Mouse (Mus musculus) layer of hippocampus, postnatal 10 days (tissue): ENCODE measurements around the gene Hip1. TPM values are rescaled to one million over a fixed set of nuclear protein-coding genes. Genes with fewer than 3 reads are reported as not detected.
A peak's percentile ranks its signal among the peaks of the same experiment; 100 is the strongest.

Source experiments
- DNase-seq, 2 experiments: peaks; one replicate each; pipeline ENCODE4 v3.0.0; 2021; ENCODE audit warnings: low spot score in 2 of 2
- long read RNA-seq: library from polyadenylated mRNA; stranded (forward); transcript quantifications from one replicate; pipeline ENCODE4 v2.0.0, GENCODE M21; 2023
- total RNA-seq, 2 experiments: library from RNA; stranded (reverse); gene quantifications; 2 replicates each; pipeline ENCODE4 v1.2.3; 2021

Gene Hip1
- total RNA-seq: 10 to 100 TPM; 68.5 to 69.4 TPM
- long read RNA-seq, partial matches to known transcripts: 4 of 16 reads
- long read RNA-seq, other reads (novel, unspliced or antisense): 12 of 16 reads

DNA sequence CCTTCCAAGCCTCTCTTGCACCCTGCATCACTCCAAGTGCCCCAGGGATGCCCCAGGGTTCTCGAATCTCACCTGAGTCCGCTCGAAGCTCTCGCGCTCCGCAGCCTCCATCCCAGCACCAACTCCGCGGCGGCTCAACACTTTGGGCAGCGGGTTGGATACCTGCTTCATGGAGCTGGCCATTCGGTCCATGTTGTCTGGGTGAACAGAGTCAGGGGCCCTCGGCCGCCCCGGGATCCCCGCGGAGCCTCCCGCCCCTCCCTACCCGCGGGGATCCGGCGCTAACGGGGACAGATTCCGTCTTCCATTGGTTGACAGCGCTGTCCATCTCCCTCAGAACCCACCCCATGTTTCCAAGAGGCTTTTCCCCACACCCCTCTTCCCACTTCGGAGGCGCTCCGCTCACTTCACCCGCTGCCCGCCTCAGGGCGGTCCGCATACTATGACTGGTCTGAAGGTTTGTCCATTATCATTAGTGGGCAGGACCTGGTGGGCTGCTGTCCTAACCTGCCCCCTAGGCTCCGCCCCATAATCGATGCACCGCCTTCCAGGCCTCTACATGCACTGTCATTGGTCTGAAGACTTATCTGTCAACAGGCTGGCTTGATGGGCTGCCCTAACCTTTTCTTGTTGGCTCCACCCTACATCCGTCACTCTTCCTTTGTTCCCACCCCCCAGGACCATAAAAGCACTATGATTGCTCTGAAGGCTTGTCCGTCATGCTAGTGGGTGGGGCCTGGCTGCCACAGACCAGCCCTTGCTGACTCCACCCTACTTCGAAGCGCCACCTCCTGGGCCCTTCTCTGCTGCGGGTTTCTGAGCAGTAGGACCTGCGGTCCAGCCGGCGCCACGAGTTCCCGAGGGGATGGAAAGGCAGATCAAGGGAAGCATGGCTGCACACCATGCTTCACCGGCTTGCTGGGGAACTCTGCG, at the start of gene Hip1:
Gene Hip1, minus strand, starts transcription at position 256 of the 933 bp plus-strand sequence.
- DNase-seq: peak; percentile 100

DNA sequence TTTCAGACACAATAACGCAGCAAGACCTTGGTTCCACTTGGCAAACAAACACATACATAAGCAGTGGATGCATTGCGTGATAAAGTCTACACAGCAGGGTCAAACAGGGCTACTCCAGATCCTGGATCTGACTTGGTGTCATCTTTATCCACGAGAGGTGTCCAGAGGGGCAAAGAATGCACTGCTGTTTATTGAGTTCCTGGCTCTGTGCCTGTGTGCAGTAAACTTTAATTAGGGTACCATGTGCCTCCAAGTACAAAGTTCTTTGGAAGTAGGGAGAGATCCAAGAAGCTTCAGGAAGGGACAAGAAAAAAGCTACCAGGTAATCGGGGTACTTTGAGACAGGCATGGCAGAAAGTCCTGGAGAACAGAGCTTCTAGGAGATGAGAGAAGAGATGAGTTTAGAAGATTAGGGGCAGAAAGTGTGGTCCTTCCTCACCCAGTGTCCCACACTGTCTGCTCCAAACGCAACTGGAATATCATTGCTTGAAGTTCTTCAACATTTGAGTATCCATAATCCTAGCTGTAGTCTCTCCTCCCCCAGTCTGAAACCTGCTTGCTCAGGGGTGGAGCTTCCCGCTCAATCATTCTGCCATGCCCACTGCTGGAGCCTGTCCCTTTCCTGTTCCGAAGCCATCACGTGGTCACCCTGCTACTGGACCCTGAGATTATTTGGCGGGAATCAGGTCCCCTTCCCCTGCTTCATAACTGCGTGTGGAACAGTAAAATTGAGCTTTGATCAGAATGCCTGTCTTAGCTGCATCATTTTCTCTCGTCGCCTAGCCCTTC, 45.3 kb upstream of the Hip1 start:
- DNase-seq: no peak

DNA sequence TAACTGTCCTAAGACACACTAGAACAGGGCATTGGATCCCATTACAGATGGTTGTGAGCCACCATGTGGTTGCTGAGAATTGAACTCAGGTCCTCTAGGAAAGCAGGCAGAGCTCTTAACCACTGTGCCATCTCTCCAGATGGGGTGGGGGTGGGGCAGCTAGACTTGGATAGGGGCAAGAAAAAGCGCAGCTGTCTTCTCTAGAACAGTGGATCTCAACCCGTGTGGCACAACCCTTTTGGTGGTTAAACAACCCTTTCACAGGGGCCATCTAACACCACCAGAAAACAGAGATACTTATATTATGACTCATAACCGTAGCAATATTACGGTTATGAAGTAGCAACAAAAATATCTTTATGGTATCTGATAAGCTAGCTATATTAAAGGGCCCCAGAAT, 42.8 kb upstream of the Hip1 start:
- no peak for DNase-seq

DNA sequence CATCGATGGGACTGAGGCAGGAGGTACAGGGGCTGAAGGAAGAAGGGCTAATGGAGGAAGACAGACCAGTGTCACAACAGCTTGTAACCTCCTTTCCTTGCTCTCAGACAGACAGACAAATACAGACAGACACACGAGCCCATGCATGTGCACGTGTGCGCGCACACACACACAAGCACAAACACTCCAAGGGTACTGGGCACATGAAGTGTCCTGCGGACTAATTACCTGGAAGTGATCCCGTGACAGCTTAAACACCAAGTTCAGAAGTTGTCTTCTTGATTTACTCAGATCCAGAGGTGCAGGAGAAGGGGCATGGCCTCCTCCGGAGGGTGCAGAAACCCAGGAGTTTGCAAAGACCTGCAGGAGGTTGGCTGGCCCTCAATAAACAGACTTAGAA, 40.8 kb upstream of the Hip1 start:
- DNase-seq: no peak

DNA sequence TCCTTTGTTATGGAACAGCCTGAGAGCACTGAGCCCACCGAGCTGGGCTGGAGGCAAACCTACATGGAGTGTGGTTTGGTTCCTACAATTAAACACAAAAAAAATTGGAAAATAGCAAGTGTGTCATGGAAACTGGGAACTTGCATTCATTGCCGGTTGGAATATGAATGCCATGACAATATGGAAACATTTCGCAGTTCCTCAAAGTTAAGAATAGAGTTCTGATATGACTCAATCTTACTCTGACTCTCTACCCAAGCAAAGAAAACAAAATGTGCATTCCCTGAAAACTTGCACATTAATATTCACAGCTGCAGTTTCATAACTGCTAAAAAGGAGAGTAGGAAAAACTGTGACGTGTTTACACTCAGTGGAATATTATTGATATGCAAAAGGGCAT, 37.4 kb upstream of the Hip1 start:
- DNase-seq: no peak

DNA sequence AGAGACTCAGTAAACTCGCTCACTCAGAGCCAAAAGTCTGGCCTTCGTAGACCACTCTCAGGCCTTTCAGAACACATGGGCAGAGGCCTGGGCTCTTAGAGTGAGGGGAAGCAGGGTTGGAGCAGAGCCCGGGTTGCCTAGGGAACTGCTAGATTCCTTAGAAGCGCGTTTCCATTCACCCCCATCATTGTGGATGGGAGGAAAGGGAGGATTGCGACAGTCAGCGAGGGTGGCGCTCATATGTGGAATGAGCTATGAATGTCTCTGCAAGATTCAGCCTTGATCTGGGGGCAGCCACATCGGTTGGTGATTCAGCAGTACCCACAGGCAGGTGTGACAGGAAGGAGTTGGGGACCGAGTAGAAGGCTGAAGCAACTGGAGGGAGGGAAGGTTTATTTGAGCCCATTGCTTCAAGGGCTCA, 34.4 kb upstream of the Hip1 start:
- peak; percentile 55 to 63 for DNase-seq

DNA sequence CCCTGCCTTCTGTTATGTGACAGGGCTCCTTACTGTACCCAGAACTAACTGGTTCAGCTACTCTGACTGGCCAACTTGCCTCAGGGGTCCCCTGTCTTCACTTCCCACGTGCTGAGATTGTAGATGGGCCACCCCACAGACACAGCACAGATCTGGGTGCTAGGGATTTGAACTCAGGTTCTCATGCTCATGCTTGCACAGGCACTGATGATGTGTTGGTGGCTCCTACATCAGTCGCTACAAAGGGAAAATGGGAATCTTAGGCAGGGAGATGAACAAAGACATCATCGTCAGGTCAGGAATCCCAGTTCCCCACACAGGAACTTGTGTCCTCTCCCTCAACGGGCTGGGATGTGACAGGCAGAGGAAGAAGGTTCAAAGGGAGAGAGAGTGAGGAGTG, 31.1 kb upstream of the Hip1 start:
- DNase-seq: no peak

DNA sequence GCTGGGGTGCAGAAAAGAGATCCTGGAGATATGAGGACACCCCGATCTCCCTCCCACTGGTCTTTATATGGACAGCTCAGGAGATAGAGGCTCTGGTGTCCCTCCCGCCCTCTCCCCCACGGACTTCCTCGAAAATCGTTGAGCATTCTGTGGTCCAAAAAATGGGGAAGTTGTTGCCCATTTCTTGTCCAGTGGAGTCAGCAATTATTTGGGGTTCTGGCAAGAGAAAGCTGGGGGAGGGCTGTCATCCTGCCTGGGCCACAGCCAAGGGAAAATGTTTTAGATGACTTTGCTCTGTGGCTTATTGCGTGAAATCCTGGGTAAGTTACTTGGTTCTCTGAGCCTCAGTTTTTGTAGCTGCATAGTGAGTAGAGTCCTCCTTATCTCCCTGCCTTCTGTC, 28.1 kb upstream of the Hip1 start, which contains the start of gene Ccl24:
Gene Ccl24, minus strand, starts transcription at position 44 of the 400 bp plus-strand sequence.
- no peak for DNase-seq

DNA sequence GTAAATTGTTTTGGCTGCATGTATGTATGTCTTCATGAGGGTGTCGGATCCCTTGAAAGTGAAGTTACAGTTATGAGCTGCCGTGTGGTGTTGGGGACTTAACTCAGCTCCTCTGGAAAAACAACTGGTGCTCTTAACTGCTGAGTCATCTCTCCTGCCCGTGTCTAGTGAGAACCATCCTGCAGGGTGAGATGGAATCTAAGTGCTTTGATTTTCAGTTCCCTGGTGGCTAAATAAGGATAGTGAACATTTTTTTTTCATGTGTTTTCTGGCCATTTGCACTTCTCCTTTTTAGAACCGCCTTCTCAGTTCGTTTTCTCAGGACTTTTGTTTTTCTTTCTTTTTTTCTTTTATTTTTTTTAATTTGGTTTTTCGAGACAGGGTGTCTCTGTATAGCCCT, 23.8 kb upstream of the Hip1 start:
- no peak for DNase-seq

DNA sequence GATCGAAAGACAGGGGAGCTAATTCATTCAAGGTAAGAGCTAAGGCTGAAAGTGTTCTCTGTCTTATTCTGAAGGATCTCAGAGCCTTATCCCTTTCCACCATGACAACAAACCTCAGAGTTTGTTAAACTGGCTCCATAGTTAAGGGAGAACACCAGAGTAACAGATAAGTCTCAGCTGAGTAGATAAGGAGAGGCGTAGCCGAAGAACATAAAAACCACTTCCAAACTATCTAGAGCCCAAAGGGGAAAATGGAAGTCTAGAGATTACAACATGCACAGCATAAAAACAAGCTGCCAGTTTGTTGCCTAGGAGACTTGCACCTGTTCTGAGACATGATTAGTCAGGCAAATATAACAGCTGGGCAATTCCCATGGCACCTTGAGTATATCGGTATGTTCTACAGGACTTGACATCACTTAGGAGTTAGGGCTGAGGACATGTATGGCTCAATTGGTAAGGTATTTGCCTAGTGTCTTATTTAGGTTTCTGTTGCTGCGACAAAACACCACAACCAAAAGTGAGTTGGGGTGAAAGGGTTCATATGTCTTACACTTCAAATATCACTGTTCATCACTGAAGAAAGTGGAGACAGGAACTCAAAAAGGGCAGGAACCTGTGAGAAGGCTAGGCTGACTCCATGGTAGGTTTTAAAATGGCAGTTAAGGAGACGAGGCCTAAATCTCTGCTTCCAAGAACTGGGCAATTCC, 22.8 kb upstream of the Hip1 start:
- DNase-seq: no peak

DNA sequence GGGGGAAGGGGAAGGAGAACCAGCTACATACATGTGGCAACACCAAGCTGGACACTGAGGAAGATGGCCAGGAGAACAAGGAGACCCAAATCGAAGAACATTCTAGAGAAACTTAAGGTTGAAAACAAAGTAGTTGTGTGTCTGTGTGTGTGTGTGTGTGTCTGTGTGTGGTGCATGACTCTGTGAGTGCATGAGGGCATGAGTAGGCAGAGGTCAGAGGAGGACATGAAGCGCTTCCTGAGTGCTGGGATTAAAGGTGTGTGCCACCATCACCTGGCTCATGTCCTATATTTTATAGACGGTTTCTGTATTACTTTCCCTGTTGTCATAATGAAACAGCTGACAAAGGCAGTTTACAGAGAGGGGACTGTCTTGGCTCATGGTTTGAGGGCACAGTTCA, 18.5 kb upstream of the Hip1 start, which contains the start of gene Ccl26:
Gene Ccl26, minus strand, starts transcription at position 101 of the 400 bp plus-strand sequence.
- no peak for DNase-seq

DNA sequence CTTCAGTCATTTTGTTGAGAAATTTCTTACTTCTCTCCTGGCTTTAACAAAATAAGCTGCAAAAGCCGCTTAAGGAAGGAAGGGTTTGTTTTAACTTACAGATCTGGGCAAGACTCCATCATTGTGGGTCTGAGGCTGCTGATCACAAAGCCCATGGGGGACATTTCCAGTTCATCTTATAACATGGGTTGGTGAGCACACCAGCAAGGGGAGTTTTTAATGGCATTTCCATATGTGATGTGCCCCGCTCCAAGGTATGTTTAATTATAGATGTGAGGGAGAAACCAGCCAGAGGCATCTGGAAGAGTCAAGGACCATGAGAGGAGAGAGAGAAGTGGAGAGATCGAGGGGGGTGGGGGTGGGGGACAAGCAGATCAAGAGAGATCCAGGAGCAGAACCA, 12.8 kb upstream of the Hip1 start:
- no peak for DNase-seq

DNA sequence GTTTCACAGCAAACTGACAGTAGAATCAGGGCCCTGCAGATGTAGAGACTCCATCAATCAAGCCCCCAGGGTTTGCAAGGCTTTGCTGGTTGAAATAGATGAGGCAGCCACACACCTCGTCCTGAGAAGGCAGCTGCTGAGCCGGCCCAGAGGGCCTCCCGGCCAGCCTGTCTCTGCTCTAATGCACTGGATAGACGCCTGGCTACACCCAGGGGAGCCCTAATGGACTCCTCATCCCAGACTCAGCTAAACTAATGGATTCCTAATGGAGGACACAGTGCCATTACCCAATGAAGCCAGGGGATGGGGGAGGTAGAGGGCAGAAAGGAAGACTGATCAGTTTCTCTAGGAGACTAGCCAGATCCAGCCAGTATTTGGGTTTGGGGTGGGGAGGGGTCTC, 12.1 kb upstream of the Hip1 start:
- DNase-seq: no peak

DNA sequence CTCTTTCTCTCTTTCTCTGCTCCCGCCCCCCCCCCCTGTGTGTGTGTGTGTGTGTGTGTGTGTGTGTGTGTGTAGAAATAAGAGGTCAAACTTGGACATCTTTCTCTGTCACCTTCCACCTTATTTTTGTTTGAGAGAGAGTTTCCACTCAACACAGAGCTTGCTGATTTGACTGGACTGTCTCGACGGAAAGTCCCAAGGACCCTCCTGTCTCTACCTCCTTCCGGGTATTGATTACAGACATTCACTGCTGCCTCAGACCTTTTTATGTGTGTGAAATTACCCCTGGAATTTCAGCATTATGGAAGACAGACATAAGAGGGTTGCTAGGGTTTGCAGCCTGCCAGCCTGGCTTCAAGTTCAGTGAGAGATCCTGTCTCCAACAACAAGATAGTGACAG, 11.3 kb upstream of the Hip1 start:
- no peak for DNase-seq

DNA sequence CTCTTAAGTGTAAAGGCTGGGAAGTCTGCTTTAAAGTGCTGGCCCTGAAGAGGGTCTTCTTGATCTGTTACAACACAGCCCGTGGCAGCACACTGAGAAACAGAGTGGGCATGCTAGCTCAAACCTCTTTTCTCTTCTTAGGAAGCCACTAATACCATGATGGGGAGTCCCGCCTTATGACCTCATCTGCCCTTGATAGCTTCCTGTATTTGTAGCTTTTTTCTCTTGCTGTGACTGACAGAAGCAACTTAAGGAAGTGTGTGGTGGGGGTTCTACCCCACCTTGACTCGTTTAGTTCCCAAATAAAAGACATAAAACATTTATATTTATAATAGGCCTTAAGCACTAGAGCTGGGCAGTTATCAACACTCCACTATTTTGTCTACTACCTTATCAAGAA, 6.7 kb upstream of the Hip1 start:
- no peak for DNase-seq

DNA sequence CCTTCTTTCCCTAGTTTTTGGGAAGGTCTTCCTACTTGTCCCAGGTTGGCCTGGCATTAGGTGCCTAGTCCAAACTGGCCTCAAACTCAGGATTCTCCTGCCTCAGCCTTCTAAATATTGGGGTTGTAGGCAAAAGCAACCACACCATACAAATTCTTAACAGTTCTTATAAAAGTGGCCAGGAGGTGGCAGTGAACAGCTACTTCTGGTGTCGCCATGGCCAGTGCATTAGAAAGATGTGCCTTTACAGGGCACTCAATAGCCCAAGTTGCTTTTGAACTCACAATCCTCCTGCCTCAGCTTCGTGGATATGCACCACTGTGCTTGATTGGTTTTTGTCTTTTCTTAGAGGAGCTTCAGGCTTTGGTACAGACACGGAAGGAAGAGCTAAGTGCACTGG, 6.0 kb upstream of the Hip1 start:
- DNase-seq: peak in 1 of 2 experiments; percentile 28

DNA sequence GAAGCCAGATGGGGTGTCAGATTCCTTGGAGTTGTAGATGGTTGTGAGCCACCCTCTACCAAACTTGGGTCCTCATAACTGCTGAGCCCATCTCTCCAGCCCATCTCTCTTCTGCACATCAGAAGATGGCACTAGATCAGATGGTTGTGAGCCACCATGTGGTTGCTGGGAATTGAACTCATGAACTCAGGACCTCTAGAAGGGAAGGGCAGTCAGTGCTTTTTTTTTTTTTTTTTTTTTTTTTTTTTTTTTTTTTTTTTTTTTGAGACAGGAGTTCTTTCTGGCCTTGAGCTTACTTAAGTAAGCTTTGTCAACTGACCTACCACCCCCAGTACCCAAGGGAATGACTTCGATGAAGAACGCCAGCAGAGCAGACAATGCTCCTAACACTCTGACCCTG, 3.1 kb upstream of the Hip1 start:
- DNase-seq: no peak

DNA sequence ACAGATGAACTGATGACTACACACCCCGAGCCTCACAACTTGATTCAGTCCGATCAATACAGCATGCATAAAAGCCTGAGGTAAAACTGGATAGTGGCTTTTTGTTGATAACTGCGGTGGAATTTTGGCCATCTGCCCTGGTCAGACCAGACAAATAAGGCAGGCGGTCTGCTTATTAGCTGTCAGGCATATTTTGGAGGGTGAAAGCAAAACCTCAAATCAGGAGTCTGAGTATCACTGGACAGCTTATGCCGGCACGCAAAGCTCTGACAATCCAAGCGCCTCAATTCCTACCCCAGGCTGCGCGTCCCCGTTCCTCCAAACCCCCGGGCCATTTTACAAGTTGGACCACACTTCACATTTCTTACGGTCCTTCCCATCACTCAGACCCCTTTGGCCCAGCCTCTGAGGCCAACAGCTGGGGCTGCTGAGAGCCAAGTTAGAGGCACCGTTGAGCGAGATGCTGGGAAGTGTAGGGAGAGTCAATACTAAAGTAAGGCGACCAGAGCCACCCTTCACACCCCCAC, 825 bp downstream of the Hip1 start:
- peak in 1 of 2 experiments; percentile 24 for DNase-seq

DNA sequence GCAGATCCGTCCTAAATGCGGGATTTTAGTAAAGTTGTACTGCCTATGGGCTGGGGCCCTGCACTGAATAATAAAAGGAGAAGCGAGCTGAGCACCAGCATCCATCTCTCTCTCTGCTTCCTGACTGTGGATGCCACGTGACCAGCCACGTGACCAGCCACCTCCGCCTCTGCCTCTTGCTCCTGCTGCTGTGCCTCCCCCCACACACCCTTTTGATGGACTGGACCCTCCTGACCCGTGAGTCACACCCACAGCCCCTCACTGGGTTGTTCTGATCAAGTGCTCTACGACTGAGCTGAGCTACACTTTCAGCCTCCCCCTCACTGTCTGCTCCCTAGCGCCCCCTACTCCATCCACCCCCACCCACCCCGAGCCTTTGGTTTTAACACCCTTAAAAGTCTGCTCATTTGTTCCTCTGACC, 7.1 kb downstream of the Hip1 start:
- DNase-seq: no peak

DNA sequence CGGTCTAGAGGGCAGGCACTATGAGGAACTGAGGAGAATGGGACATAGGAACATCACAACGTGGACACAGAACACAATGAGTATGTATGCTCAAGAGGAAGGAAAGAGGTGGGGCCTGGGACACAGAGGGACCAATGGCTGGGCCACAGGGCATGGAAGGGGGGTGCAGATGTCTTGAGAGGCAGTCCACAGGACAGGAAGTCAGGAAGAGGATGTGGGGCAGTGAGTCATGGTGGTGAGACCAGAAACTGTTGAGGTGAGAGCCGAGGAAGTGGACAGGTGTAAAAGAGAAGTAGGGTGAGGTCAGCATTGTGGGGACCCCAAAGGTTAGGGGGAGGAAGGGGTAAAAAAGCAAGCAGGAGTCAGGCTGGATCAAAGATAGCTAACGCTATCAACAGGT, 7.6 kb downstream of the Hip1 start:
- DNase-seq: no peak

DNA sequence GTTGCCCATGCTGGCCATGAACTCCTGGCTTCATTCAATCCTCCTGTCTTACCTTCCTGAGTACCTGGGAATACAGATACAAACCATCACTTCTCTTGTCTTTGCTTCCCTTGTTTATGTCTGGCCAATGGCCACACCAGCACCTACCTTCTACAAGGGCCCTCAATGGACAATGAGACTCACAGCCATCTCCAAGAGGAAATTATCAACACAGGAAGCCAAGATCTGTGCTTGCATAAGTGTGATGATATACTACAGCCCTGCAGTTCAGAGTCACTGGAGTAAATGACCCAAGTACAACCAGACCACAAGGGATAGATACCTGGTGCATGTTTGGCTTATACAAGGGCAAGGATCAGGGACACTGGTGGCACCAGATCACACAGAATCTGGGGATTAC, 9.1 kb downstream of the Hip1 start:
- no peak for DNase-seq
